Mouse (Mus musculus) v-Abl transformed pro-B cells (cell line): Measurements from ENCODE around the gene Gm21891.
"Not testable (repeated sequence)": the region's sequence is repeated elsewhere in the genome, so short reads cannot be mapped to it uniquely, and the experiment has no call there.

Experiments
- in situ Hi-C, 2 experiments: fragments of 400-800 bp; cut with MboI; formaldehyde crosslinking; loops; one replicate each; pipeline ENCODE4 v1.15.1; 2025; ENCODE audit not compliant: unreplicated experiment in 2 of 2

The Gm21891 gene

GRCm38 (mm10) chrY:13133392-13133791 lies at the start of gene Gm21891:
Gene Gm21891 (minus strand): TSS chrY:13133492.
- in situ Hi-C loops = not testable (repeated sequence)

- in situ Hi-C loops = not testable (repeated sequence)
Measured at GRCm38 (mm10) chrY:13161668-13162067, 28.4 kb upstream of the Gm21891 start, which contains the start of gene Gm21425. Gene Gm21425 (plus strand): TSS chrY:13161968.
